Mouse (Mus musculus) heart, adult 2 months (tissue): ENCODE measurements around the gene Ppp2r1b. TPM values are rescaled to one million over a fixed set of nuclear protein-coding genes. Genes with fewer than 3 reads are reported as not detected.

ENCODE experiments used
- DNase-seq, 2 experiments: peaks; one replicate each; pipeline ENCODE4 v3.0.0; 2021
- H3K27ac ChIP-seq: fragments of 200-600 bp; 2 replicates; pipeline ENCODE4 v1.8.1; 2022
- H3K27me3 ChIP-seq: fragments of 200-500 bp; 2 replicates; pipeline ENCODE4 v1.6.1; 2012; ENCODE audit warnings: mild to moderate bottlenecking, low read length, inconsistent platforms, mixed read lengths; ENCODE audit not compliant: control insufficient read depth, insufficient read depth
- H3K36me3 ChIP-seq: fragments of 200-500 bp; 2 replicates; pipeline ENCODE4 v1.6.1; 2012; ENCODE audit warnings: low read length, inconsistent platforms; ENCODE audit not compliant: control insufficient read depth, insufficient read depth
- H3K4me1 ChIP-seq: fragments of 200-500 bp; 2 replicates; pipeline ENCODE4 v1.6.1; 2011; ENCODE audit warnings: low read length; ENCODE audit not compliant: control insufficient read depth, insufficient read depth
- H3K4me3 ChIP-seq: fragments of 200-600 bp; 2 replicates; pipeline ENCODE4 v1.8.1; 2022
- H3K79me2 ChIP-seq: fragments of 200-500 bp; replicated peaks from 2 replicates; pipeline ENCODE4 v1.6.1; 2012; ENCODE audit warnings: mild to moderate bottlenecking, inconsistent platforms, low read length, moderate library complexity, mixed read lengths; ENCODE audit not compliant: control insufficient read depth, insufficient read depth
- H3K9ac ChIP-seq: fragments of 200-500 bp; 2 replicates; pipeline ENCODE4 v1.6.1; 2012; ENCODE audit warnings: low read depth, mild to moderate bottlenecking, control low read depth, inconsistent platforms, low read length, mixed read lengths
- CTCF ChIP-seq: fragments of 200-600 bp; IDR thresholded peaks from 2 replicates; pipeline ENCODE4 v1.8.1; 2022; ENCODE audit warnings: antibody characterized with exemption, mild to moderate bottlenecking, moderate library complexity
- EP300 ChIP-seq: fragments of 200-500 bp; IDR thresholded peaks from 2 replicates; pipeline ENCODE4 v1.6.1; 2011; ENCODE audit warnings: low read depth, low read length, control low read depth; ENCODE audit not compliant: insufficient read depth
- POLR2A ChIP-seq: fragments of 200-500 bp; IDR thresholded peaks from 2 replicates; pipeline ENCODE4 v1.6.1; 2011; ENCODE audit warnings: mild to moderate bottlenecking, low read depth, low read length, control low read depth; ENCODE audit not compliant: insufficient read depth
- WGBS: fragments of 180-500 bp; shearing (Covaris S2); methylation state at CpG from one replicate; pipeline ENCODE4 v1.1.7; 2018; 5-methylcytosine and 5-hydroxymethylcytosine counted together
- intact Hi-C: fragments of 180-260 bp; cut with DNase I; formaldehyde crosslinking; loops from one replicate; pipeline ENCODE4 v1.15.1; 2025
- polyA plus RNA-seq: library from polyadenylated mRNA; depleted of rRNA; stranded (reverse); fragments of >200 nt; gene quantifications from 2 replicates; pipeline ENCODE4 v1.2.3, GENCODE M21; 2012; rRNA removed
- total RNA-seq, 2 experiments: library from RNA; stranded (reverse); gene quantifications; 2 replicates each; pipeline ENCODE4 v1.2.3; 2021

The Ppp2r1b gene
- total and polyA plus RNA-seq, 3 experiments = 5.4 to 10.8 (median 10.3) TPM

DNA sequence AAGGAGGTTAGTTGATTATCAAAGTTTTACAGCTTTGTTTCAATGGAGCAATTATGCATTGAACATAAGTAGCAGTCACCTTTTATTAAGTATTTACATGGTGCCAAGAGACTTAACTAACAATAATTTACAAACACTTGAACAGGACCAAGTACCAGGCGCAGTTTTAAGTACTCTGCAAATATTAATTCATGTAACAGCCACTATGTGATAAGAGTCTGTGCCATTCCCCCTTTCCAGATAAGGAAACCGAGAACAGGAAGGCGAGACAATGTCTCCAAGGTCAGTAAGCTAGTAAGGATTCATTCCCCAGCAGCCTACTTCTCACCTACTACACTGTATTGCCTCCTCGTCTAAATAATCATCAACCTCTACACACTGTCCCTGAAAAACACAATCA lies 80.7 kb downstream of the Ppp2r1b start:
- TF ChIP-seq EP300 (no peak), CTCF (no peak), POLR2A (no peak)
- no peaks in the 10 kb centered on the region for H3K79me2 ChIP-seq
- no peak for DNase-seq
- WGBS = 58% methylated on average over 4 of the region's 4 CpGs
- no peak overlapping the region for H3K4me3 ChIP-seq
- intact Hi-C loops = no loop called here
- no peak overlapping the region for H3K27ac ChIP-seq
- H3K4me1 ChIP-seq = peaks cover 2% of the 10 kb centered on the region; the same call in 1 of the 2 replicates
- no peak overlapping the region for H3K9ac ChIP-seq
- no peaks in the 10 kb centered on the region for H3K36me3 ChIP-seq
- H3K27me3 ChIP-seq = no peaks in the 10 kb centered on the region

DNA sequence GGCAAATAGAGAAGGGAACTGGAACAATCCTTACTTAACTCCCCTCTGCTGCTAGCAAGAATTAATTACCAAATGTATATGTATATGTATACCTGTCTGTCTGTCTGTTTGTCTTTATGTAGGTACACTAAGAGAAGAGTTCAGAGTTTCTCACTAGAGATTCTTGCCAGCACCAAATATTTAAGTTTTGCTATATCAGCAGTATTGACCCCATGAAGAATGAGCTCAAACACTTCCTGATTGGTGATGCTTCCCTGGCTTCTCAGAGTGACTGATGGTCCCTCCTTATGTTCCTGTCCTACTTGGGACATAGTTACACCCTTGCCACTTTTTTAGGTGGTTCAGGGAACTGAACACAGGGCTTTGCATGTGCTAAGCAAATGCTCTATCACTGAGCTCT lies 84.9 kb downstream of the Ppp2r1b start:
- no peaks in the 10 kb centered on the region for H3K4me1 ChIP-seq
- H3K79me2 ChIP-seq = no peaks in the 10 kb centered on the region
- no peak for DNase-seq
- TF ChIP-seq POLR2A (no peak), EP300 (no peak), CTCF (no peak)
- H3K36me3 ChIP-seq = no peaks in the 10 kb centered on the region
- no peak overlapping the region for H3K9ac ChIP-seq
- H3K4me3 ChIP-seq = no peak overlapping the region
- no peaks in the 10 kb centered on the region for H3K27me3 ChIP-seq
- H3K27ac ChIP-seq = no peak overlapping the region
- intact Hi-C loops = no loop called here

GRCm38 (mm10) chr9:50941804-50942401 lies 96.8 kb downstream of the Ppp2r1b start:
- no peak for DNase-seq
- no peak overlapping the region for H3K27ac ChIP-seq

DNA sequence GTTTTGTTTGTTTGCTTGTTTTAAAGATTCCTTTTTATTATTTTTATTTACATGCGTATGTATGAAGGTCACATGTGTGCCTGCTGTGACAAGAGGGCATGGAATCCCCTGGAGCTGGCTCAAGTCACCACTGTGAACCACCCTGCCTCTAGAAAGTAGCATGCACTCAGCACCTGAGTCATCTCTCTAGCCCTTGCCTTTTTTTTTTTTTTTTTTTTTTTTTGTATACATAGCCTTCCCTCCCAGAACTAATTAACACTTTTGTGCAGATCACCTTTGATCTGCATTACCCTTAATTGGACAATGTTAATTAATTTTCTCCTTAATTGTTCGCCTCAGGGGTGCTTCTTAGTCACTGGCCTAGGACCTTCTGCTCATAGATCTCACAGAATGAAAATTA lies 97.6 kb downstream of the Ppp2r1b start:
- Histone ChIP-seq H3K27ac (no peak overlapping the region), H3K27me3 (no peaks in the 10 kb centered on the region; the same call in 1 of the 2 replicates), H3K4me1 (no peaks in the 10 kb centered on the region; the same call in 1 of the 2 replicates), H3K9ac (no peak overlapping the region), H3K79me2 (peaks cover 1% of the 10 kb centered on the region; the same call in 1 of the 2 replicates), H3K4me3 (no peak overlapping the region), H3K36me3 (no peaks in the 10 kb centered on the region)
- 98% methylated on average over 2 of the region's 2 CpGs for WGBS
- DNase-seq = no peak
- TF ChIP-seq POLR2A (no peak), EP300 (no peak), CTCF (no peak)
- intact Hi-C loops = no loop called here

More at GRCm38 (mm10) chr9:50941804-50942401, 96.8 kb downstream of the Ppp2r1b start:
- Histone ChIP-seq H3K4me3 (no peak overlapping the region), H3K79me2 (0 out of 2 replicates have a peak, but pooled peaks cover 1% of the 10 kb centered on the region), H3K9ac (no peak overlapping the region), H3K27me3 (no peaks in the 10 kb centered on the region; the same call in 1 of the 2 replicates), H3K36me3 (no peaks in the 10 kb centered on the region), H3K4me1 (no peaks in the 10 kb centered on the region; the same call in 1 of the 2 replicates)
- WGBS = 73% methylated on average over 3 of the region's 3 CpGs
- intact Hi-C loops = no loop called here
- TF ChIP-seq POLR2A (no peak), EP300 (no peak), CTCF (no peak)

Other genes starting within 250 kb of the Ppp2r1b start
- 100 to 1,000 TPM; 593 to 673 TPM for gene Sdhd, start 241.5 kb upstream of the Ppp2r1b start, total RNA-seq
- gene Sdhd, start 241.5 kb upstream of the Ppp2r1b start, polyA plus RNA-seq = 722 and 984 TPM in 2 replicates
- gene Timm8b, start 241.4 kb upstream of the Ppp2r1b start, total RNA-seq = 100 to 1,000 TPM; 251 to 294 TPM
- 289 and 341 TPM in 2 replicates for gene Timm8b, start 241.4 kb upstream of the Ppp2r1b start, polyA plus RNA-seq
- under 1 TPM in 1 of 2 experiments, not detected in 1; 0.31 TPM for gene Pih1d2, start 228.0 kb upstream of the Ppp2r1b start, total RNA-seq
- gene Pih1d2, start 228.0 kb upstream of the Ppp2r1b start, polyA plus RNA-seq = 0.50 and 0.66 TPM in 2 replicates
- 10 to 100 TPM; 11.9 to 13.2 TPM for gene Nkapd1, start 227.8 kb upstream of the Ppp2r1b start, total RNA-seq
- gene Nkapd1, start 227.8 kb upstream of the Ppp2r1b start, polyA plus RNA-seq = 3.1 and 4.6 TPM in 2 replicates
- gene Dlat, start 185.5 kb upstream of the Ppp2r1b start, total RNA-seq = 100 to 1,000 TPM; 364 to 415 TPM
- 175 and 243 TPM in 2 replicates for gene Dlat, start 185.5 kb upstream of the Ppp2r1b start, polyA plus RNA-seq
- 1 to 10 TPM; 3.4 to 5.4 TPM for gene Dixdc1, start 105.8 kb upstream of the Ppp2r1b start, total RNA-seq
- 2.6 and 4.9 TPM in 2 replicates for gene Dixdc1, start 105.8 kb upstream of the Ppp2r1b start, polyA plus RNA-seq
- gene 2310030G06Rik, start 98.8 kb upstream of the Ppp2r1b start, total RNA-seq = 1 to 10 TPM; 2.9 to 4.3 TPM
- 5.6 and 7.4 TPM in 2 replicates for gene 2310030G06Rik, start 98.8 kb upstream of the Ppp2r1b start, polyA plus RNA-seq
- gene Cryab, start 94.0 kb upstream of the Ppp2r1b start, total RNA-seq = 1,000 to 10,000 TPM; 2,783 to 3,339 TPM
- gene Cryab, start 94.0 kb upstream of the Ppp2r1b start, polyA plus RNA-seq = 3,110 and 4,349 TPM in 2 replicates
- gene Hspb2, start 92.9 kb upstream of the Ppp2r1b start, total RNA-seq = 100 to 1,000 TPM; 131 to 139 TPM
- gene Hspb2, start 92.9 kb upstream of the Ppp2r1b start, polyA plus RNA-seq = 201 and 224 TPM in 2 replicates
- gene Fdxacb1, start 77.1 kb upstream of the Ppp2r1b start, total RNA-seq = 1 to 10 TPM; 4.7 to 5.1 TPM
- gene Fdxacb1, start 77.1 kb upstream of the Ppp2r1b start, polyA plus RNA-seq = 3.4 and 5.2 TPM in 2 replicates
- 1 to 10 TPM; 9.6 to 9.9 TPM for gene Alg9, start 70.3 kb upstream of the Ppp2r1b start, total RNA-seq
- 13.4 and 19.9 TPM in 2 replicates for gene Alg9, start 70.3 kb upstream of the Ppp2r1b start, polyA plus RNA-seq
- gene 1110032A03Rik, start 69.8 kb upstream of the Ppp2r1b start, total RNA-seq = 10 to 100 TPM; 11.8 to 12.1 TPM
- gene 1110032A03Rik, start 69.8 kb upstream of the Ppp2r1b start, polyA plus RNA-seq = 34.5 and 39.0 TPM in 2 replicates
- 10 to 100 TPM; 22.2 to 26.9 TPM for gene Sik2, start 163.8 kb downstream of the Ppp2r1b start, total RNA-seq
- gene Sik2, start 163.8 kb downstream of the Ppp2r1b start, polyA plus RNA-seq = 14.6 and 15.8 TPM in 2 replicates
- not detected for gene Btg4, start 215.6 kb downstream of the Ppp2r1b start, total RNA-seq
- gene Btg4, start 215.6 kb downstream of the Ppp2r1b start, polyA plus RNA-seq = not detected in 2 replicates
- gene Layn, start 231.8 kb downstream of the Ppp2r1b start, total RNA-seq = 1 to 10 TPM; 7.6 to 7.7 TPM
- 3.0 and 3.1 TPM in 2 replicates for gene Layn, start 231.8 kb downstream of the Ppp2r1b start, polyA plus RNA-seq